Mouse (Mus musculus) lung, adult 18-20 months (tissue): ENCODE results near the gene Cd63.

Source experiments
- DNase-seq, 2 experiments: peaks; one replicate each; pipeline ENCODE4 v3.0.0; 2022; ENCODE audit warnings: mixed read lengths in 2 of 2

Gene Cd63

DNA sequence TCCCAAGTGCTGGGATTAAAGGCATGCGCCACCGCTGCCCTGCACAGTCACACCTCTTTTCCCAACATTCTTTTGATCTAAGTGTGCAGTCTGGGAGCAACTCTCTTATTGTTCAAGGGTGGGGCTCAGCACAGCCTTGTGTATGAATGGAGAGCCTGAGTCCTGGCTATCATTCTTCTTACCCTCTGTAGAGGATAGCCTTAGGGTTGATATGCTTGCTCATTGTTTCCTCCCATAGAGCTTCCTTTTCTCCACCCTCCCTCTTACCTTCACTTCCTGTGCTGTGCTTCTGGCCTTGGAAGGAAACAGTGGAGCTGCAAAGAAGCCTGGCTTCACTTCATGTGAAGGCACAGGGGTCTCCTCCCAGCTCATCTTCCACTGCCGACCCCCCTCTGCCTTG is at the start of gene Cd63:
Gene Cd63 (plus strand): TSS at position 292 of the 400 bp plus-strand sequence.
- no peak for DNase-seq

DNA sequence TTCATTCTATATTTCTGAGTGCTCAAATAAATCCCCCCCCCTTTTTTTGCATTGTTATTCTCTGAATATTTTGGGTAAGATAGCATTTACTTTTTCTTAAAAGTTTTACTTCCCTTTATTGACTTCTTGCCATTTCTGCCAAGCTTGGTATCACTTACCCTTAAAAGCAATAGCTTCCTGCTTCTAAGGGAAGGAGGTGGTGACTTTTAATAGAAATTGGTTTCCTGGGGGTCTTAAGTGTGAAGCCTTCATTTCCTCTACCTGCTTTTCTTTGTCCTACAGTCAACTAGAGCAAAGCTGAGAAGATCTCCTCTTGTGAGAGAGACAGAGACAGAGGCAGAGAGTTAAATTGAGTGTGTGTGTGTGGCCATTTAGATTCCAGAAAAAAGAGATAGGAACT is 39.6 kb upstream of the Cd63 start:
- DNase-seq: no peak

DNA sequence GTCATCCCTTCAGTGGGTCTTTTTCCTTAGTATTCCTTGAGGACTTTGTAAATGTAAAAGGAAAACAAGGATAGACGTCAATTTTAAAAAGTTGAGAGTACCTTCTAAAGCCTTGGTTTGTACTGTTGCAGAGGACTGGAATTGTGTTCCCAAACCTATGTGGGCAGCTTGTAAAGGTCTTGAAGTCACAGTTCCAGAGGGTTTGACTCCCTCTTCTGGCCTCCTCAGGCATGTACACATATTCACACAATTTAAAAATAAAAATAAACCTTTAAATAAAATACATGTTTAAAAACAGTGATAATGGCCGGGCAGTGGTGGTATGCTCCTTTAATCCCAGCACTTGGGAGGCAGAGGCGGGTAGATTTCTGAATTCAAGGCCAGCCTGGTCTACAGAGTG is 34.7 kb upstream of the Cd63 start:
- DNase-seq: no peak

DNA sequence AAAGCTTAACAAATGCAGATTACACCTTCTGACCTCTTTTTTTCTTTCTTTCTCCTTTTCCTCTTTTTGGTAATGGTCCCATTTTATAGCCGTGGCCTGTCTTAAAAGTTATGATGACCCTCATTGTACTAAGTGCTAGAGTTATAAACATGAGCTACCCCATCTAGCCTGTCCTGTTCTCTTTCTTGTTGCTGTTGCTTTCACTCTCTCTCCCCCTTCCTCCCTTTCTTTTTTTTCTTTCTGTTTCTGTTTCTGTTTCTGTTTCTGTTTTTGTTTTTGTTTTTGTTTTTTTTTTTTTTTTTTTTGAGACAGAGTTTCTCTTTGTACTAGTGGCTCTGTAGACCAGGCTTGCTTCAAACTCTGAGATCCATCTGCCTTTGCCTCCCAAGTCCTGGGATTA is 34.3 kb upstream of the Cd63 start:
- DNase-seq: no peak

DNA sequence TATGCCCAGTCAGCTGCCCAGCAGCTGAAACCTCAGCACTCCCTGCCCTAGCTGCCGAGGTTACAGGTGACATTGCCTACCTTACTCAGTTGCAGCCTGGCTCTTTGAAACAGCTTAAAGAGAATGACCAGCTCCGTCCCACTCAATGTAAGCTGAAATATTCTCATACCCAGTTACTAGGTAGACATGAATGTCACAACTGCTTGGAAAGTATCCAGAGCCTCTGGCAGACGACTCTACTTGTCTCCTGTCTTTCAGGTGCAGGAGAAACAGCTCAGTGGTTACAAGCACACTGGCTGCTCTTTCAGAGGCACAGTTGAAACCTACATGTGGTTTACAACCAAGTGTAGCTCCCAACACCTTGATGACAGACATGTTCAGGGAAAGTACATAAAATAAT is 30.4 kb upstream of the Cd63 start:
- DNase-seq: no peak

DNA sequence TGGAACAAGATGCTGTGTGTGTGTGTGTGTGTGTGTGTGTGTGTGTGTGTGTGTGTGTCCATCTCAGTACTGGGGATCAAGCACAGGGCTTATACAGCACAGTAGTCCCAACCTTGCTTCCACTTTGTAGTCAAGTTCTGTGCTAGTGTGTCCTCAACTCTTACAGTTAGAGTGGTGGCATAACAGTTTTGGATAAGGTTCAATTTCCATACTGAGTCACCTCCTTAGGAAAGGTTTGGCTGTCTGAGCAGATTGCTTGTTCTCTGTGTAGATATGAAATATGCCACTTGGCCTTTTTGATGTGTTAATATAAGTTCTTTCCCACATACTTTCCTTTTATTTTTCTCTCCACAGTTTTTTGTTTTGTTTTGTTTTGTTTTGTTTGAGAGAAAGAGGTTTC is 22.5 kb upstream of the Cd63 start:
- no peak for DNase-seq

DNA sequence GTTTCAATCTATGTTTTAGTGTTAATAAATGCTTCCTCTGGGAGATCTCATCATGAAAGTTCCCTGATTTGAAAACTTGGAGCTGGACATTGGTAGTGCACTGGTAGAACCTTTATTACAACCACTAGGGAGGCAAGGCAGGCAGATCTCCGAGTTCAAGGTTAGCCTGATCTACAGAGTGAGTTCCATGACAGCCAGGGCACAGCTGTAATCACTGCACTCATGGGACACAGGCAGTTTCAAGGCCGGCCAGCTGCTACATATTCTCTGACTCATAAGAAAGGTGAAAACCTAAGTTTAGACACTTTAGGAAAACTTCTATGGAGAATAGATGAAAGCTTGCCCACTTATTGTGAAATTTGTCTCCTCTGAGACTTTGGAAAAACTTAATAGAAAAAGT is 22.0 kb upstream of the Cd63 start:
- no peak for DNase-seq

DNA sequence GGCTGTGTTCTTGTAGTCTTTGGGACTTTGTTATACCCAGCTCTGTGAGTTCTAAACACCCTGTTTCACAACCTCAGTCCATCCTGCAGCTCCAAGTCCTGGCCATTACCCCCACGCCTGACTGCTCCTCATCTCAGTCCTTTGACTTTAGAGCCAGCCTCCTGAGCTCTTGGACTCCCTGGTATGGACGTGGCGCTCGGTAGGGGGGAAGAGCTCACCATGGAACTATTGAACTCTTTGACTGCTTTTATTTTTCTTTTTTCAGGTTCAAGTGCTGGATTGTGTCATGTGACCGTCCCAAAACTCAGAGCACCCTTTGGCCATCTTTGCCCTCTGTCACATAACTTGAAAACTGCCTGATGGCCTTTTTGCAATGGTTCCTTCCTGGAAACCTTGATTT is 18.7 kb upstream of the Cd63 start:
- DNase-seq: no peak

DNA sequence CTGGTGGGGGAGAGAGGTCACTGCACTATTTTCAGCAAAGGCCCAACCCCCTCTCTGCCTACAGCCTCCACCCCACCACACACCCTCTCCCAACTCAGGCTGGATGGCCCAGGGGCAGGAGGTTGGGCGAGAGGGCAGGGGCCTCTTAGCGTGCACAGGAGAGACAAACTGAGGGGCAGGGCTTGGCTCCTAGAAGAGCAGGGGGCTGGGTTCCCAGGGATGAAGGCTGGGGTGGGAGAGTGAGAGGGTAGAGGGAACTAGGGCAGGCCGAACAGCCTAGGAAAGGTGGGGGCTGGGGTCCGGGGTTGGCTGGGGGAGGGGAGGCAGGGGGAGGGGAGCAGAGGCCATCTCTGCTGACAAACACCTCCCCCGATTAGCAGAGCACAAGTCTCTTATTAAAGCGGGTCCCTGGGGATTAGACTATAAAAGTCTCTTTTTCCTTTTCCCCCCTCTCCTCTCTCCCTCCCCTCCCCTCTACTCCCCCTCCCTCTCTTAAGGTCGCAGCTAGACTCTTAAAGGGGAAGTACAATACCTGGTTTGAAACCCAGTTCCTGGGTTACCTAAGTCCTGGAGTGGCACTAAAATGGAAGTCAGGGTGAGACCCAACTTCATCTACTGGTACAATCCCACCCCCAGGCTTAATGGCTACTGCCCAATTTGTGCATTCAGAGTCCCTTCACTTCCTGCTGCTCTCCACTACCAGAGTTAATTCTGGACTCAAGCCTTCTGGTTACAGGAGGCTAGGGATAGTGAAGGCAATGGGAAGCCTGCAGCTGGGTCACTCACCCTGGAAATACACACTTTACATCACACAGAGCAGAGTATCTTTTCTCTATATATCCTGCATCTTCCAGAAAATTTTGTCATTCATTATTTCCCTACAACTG is 11.6 kb upstream of the Cd63 start:
- no peak for DNase-seq

DNA sequence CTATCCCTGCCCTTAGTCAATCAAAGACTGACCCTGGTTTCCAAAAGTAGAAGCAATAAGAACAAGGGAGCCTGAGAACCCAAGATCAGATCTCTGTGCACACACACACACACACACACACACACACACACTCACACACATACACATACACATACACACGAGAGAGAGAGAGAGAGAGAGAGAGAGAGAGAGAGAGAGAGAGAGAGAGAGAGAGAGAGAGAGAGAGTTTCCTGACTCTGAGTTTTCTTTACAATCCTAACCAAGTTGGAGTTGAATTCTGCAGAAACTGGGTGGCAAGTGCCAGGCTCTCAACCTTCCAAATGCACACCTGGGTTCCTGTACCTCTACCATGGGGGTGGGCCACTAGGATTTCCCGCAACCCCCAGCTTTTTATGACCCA is 10.9 kb upstream of the Cd63 start:
- no peak for DNase-seq

DNA sequence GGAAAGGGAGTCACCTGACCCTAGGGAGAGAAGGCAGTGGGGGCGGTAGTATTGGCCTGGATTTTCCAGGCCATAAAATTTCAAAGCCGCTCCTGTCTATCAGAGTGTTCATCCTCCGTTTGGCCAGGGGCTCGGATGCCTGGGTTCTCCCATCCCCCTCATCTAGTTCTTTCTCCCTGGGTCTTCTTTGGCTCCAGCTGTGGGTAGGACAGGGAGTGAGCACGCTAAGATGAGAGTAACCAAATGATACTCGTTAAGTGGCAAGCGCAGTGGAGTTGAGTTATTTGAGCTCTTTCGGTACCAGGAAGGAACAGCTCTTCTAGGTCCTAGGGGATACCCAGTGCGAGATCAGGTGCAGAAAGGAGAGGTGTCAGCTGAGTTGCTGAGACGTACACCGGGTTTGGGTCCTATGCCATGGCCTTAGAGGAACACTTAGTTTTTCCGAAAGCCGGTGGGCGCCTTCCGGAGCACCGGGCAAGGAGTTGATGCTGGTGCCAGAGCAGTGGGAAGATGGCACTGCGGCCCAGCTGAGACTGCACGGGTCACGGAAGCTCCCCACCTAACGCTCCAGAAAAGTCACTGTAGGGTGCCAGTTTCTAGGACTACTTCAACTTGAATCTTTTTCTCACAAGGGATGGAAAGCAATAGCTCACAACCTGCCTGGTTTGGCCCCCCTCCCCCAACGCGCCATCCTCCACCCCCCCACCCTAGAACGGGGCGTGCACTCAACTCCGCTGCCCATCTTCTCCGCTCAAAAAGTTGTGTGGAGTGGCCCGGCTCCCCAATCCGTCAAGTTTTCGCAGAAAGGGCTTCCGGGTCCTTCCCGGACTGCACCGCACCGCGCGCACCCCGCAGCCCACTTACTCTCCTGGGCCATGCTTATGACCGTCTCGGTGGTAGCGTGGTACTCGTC is 10.2 kb upstream of the Cd63 start:
- no peak for DNase-seq

DNA sequence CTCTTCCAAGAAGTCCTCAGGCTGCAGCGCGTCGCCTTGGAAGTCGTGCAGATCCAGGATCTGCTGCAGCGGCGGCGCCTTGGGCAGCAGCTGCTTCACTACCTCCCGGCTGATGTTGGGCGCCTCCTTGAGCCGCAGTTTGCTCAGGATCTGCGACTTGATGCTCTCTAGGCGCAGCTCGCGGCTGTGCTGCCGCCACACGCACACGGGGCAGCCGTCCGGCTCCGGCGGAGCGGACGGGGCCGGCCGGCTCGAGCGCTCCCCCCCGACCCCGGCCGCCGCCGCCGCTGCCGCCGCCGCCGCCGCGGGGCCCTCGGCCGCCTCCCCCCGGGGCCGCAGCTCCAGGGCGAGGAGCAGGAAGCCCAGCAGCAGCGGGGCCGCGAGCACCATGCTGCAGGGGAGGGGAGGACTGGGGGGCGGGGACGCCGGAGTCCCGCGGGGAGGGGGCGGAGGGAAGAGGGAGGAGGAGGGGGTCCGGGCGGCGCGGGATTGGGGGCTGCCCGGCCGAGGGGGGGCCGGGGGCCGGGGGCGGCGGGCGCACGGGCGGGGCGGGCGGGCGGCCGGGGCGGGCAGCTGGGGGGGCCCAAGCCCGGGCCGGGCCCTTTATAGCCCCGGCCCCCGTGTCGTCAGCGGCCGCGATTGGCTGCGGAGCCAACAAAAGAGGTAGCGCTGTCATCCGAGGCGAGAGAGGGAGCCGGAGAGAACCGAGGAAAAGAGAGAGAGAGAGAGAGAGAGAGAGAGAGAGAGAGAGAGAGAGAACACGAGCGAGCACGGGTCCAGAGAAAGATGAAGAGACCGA is 9.3 kb upstream of the Cd63 start, which contains the start of gene Gdf11:
Gene Gdf11 (minus strand): TSS at position 423 of the 799 bp plus-strand sequence.
- DNase-seq: peak; percentile 29 to 39

DNA sequence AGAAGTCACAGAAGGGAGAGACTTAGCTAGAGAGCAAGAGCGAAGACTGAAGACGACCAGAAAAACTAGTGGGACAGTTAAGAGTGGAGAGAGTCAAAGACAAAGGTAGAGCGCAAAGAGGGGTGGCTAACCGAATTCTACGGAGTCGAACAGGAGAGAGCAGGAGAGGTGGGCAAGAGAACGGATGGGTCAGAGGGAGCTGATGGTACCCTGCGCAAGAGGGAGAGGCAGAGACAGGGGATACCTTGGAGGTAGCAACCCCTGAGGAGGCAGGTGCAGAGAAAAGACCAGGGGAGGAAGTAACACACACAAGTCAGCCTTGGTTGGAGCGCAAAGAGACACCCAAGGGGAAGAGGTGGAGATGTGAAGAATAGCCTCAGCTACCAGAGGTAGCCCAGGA is 8.5 kb upstream of the Cd63 start:
- DNase-seq: no peak

DNA sequence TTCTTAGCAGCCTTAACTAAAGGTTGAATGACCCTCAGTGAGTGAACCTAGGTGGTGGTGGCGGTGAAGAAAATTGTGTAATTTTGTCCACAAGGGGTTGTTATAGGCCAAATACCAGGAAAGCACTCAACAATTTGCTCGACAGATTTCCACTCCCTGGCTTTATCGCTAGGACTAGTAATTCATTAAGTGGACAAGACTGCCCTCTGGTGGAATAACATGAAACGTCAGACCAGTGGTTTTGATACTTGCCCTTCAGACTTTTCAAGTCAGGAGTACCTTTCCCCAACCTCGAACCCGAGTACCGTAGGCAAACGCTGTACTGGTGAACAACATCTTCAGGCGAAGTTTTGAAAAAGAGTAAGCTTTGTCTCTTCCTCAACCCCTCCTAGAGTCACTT is 5.4 kb upstream of the Cd63 start:
- DNase-seq: peak; percentile 50 to 82

DNA sequence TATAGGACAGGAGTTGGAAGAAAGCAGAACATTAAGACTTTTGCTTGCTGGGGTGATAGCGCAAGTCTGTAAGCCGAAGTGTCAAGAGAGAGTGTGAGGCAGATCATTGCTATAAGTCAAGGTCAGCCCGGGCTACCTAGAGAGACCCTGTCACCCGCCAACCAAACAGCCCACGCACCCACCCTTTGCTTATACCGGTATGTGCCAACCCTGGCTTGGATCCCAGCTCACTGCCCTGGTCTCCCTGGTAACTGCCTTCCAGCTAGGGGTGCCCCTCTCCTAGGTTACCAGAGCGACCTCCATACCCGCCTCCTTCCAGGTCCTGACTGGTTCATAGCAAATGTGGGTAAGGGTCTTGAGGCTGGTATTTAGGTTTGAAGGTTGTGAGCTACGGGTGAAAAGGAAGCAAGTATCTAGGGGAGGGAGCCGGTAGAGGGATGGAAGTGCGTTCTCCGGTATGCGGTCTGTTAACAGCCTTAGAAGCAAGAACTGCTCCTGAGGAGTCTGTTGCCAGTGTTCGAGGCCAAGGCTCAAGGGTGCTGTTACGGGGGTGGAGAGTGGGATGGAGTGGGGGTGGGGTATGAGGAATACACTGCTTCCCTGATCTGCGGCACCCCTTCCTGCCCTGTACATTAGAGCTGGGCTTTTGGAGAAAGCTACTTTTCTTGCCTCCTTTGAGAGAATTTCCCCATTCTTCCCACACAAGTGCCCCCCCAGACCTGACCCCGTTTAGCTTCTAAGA is 4.7 kb upstream of the Cd63 start:
- DNase-seq: peak in 1 of 2 experiments; percentile 47

DNA sequence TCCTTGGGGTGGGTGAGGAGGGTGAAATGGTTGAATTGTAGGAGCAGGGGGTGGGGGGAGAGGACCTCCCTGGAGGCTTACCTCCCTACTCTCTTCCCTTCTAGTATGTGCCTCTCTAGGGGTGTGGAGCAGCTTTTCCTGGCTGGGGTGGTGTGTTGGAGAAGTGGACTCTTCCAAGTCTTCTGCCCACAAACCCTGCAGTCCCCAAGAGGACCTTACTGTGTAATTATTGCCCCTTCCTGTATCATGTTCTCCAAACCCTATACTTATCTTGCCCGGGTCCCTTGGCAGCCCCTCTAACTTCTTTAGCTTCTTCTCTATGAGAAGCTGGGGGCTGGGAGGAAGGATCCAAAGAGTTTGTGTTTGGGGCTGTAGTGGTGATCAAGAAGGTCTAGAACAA is 4.0 kb upstream of the Cd63 start:
- no peak for DNase-seq

DNA sequence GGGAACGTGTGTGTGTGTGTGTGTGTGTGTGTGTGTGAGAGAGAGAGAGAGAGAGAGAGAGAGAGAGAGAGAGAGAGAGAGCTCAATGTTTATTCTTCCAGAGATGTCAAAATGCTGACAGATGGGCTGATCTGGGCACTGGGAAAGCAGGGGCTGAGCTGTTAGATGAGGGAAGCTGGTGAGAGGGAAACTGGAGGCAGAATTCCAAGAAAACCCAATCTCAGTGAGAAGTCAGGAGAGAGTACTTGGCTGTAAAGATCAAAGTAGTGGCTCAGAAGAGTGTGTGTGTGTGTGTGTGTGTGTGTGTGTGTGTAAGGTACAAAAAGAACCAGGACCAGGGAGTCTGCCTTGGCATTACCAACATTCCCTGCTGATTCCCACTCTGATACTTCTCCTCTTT is 3.3 kb upstream of the Cd63 start:
- no peak for DNase-seq

DNA sequence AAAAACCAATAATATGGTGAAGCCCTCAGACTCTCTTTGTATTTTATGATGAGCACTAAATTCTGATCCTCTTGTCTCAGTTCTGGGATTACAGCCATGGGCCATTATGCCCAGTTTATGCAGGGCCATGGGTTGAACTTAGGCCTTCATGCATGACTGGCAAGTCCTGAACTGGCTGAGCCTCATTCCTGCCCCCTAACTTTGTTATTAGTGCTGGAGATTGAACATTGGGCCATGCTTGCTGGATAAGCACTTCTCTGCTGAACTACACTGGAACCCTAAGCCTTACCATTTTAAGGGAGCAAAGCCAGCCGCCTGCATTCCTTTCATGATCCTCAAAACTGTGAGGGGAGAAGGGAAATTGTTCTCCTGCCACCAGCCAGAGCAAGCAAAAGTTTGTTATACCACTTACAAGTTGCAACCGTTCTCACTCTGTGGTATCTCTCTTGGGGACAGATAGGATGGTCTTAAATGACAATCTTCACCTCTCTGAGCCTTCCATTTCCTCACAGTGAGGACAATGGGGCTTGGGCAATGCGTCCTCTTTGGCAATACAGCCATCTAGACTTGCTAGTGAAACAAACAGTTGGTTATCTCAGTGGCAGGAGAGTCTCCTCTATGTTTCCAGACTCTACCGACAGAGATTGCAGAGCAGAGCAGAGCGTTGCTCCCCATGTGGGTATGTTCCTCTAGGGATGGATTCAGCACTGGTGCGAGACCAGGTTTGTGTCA is 864 bp upstream of the Cd63 start:
- DNase-seq: no peak

DNA sequence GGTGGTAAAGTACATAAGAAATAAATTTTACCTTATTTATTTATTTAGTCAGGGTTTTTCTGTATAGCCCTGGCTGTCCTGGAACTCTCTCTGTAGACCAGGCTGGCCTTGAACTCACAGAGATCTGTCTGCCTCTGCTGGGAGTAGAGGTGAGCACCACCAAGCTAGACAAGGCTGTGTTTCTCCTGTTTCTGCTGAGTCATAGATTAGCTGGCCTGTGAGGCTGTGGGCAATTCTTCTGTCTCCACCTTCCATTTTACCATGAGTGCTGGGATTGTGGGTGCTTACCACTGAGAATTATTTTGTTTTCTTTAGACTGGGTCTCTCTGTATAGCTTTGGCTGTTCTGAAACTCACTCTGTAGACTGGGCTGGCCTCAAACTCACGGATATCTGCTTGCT is 620 bp downstream of the Cd63 start:
- no peak for DNase-seq

DNA sequence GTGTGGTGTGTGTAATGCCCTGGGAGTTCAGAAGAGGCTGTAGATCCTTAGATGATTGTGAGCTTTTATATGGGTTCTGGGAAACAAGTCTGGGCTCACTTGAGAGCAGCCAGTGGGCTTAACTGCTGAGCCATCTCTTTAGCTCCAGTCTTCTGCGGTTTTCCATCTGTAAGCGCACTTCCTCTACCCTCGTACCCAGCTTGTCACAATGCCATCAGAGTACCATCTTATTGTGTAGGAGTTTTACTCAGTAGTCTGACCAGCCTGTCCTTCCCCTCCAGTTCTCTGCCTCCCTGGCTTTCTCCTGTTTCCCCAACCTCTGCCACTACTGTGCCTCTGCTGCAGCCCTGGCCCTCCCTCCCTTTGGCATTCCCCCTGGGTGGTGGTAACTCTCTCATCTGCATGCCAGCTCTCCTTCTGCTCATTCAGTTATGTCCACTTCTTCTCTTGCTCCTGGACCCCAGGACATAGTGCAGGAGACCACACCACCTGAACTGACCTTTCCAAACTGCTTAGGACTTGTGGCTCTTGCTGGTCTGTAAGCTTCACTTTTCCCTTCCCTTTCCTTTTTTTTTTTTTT is 1.7 kb downstream of the Cd63 start:
- DNase-seq: no peak

DNA sequence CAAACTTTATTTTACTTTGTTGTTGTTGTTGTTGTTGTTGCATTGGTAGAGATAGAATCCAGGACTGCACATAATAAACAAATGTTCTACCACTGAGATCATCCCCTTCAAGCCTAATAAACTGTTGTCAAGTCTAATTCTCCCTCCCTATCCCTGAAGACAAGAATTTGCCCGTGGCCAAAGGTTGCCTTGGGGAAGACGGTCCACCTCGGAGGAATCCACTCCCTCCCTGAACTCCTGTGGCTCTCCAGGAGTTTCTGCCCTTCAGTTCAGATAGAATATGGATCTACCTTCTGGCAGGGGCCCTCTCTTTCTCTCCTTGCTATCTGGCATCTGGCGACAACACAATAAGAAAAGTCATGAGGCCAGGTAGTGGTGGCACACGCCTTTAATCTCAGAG is 4.0 kb downstream of the Cd63 start:
- DNase-seq: no peak
